Mouse (Mus musculus): Measurements from ENCODE around the gene Dpep2nb.
"Not testable (repeated sequence)": the region's sequence is repeated elsewhere in the genome, so short reads cannot be mapped to it uniquely, and the experiment has no call there.

The Dpep2nb gene

GRCm38 (mm10) chr8:106005875-106006274, at the start of gene Dpep2nb:
Gene Dpep2nb, minus strand, starts transcription at chr8:106005975.
- no peak for DNase-seq (ENCODE audit: low spot score)

DNA sequence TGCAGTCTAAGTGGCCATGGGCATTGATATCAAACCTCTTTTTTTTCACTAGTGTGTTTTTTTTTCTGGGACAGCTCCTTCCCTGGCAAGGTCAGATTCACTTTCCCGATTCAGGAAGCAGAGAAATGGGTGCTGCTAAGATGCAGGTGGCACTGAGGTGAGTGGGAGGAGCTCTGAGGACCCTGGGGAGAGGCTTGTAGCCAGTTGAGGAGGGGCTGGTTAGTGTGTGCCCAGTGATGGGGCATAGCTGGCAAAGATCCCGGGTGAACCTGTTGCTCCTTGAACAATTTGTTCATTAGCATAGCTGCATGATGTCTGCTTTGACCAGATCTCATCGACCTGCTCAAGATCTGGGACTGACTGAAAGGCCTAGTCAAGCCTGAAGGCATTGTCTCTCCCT, 49.3 kb upstream of the Dpep2nb start:
- DNase-seq (ENCODE audit: low spot score) = no peak

- DNase-seq (ENCODE audit: low spot score) = no peak
Measured at GRCm38 (mm10) chr8:106054190-106054811, 48.5 kb upstream of the Dpep2nb start.

GRCm38 (mm10) chr8:106052510-106053089, 46.8 kb upstream of the Dpep2nb start:
- DNase-seq (ENCODE audit: low spot score) = no peak

DNA sequence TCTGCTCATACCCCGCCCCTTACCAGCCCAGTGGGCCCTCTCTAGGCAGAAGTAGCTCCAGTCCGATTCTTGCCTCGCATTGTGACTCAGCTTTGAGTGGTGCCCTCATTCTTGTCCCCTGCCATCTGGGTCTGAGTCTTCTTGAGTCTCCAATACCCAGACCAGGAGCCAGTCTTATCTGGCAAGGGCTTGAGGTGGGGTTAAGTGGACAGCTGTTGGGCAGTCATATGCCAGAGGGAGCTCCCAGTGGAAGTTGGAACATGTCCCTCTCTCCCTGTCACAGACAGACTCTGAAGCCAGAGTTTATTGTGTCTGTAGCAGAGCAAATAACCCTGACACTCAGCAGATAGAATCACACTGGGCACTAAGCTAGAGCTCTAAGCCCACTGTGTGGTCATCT, 45.3 kb upstream of the Dpep2nb start:
- no peak for DNase-seq (ENCODE audit: low spot score)

DNA sequence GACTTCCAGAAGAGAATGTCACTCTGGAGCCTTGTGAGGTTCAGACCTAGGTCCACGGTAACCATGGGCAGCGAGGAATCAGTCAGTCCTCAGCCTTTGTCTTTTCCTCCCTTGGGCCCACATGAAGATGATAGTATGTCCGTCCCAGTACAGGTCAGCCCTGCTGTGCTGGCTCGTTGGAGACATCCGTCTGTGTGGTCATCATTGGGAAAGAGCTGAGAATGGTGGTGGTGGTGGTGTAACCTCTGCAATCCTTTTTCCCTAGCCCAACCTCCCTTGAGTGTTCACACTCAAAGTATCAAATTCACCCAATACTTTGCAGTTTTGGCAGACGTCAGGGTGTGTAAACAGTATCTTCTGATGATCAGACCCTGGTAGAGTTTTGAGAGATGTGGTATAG, 44.1 kb upstream of the Dpep2nb start:
- DNase-seq (ENCODE audit: low spot score) = no peak

GRCm38 (mm10) chr8:106047854-106048630, 42.3 kb upstream of the Dpep2nb start:
- DNase-seq (ENCODE audit: low spot score) = no peak

DNA sequence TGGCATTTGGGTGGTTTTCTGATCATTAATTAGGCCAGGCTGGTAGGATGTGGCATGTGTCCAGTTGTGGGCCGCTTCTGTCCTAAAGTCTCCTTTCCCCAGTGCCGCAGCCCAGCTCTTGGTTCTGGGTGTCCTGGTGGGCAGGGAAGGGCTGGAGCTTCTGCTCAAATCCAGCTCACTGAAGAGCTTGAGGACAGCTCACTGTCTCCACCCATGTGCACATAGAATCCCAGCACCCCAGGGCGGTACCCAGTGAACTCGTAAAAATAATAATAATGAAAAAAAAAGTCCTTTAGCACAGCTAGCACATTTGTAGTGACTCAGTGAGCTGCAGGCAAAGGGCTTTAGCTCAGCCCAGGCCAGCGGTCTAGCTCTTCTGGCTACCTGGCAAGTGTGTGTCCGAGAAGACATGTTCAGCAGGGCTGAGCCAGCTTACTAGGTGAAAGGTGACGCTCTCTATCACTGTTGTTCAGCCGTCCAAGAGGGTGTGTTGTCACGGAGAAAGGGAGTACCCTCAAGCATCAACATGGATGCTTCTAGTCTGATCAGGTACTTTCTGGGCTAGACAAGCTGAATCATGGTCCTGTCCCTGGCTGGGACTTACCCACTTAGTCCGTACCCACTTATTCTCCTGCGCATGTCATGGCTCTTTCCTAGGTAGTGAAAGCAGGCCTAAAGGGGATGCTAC, 41.2 kb upstream of the Dpep2nb start:
- DNase-seq (ENCODE audit: low spot score) = no peak

DNA sequence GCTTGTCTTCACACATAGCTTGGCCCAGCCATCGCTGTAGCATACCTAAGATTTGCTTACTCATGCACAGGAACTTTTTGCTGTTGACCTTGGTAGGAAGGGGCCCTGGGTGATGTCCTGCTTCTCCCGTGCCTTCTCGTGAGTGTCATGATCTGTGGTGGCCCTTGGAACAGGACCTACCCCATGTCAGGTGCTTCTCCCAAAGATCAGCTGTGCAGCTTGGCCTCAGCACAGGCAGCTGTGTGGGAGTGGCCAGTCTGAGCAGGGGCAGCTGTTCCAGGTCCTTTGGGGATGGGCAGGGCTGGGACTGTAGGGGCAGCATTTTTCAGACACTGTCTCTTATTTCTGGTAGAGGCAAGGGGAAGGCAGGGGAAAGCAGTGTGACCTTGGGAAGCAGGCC, 38.4 kb upstream of the Dpep2nb start:
- DNase-seq (ENCODE audit: low spot score) = no peak

DNA sequence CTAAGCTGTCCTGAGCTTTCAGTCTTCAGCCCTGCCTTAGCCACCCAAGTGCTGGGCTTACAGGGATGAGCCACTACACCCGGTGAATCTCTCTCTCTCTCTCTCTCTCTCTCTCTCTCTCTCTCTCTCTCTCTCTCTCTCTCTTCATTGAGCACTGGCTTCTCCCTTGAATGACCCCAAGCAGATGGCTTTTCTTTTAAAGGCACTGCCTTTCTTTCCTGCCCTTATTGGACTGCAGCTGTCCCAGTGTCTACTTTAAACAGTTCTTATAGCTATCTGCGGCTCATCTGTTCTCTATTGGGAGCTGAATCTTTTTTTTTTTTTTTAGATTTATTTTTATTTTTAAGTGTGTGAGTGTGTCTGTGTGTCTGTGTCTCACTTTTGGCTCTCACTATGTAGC, 37.3 kb upstream of the Dpep2nb start:
- DNase-seq (ENCODE audit: low spot score) = no peak

- no peak for DNase-seq (ENCODE audit: low spot score)
Measured at GRCm38 (mm10) chr8:106040218-106040617, 34.4 kb upstream of the Dpep2nb start.

DNA sequence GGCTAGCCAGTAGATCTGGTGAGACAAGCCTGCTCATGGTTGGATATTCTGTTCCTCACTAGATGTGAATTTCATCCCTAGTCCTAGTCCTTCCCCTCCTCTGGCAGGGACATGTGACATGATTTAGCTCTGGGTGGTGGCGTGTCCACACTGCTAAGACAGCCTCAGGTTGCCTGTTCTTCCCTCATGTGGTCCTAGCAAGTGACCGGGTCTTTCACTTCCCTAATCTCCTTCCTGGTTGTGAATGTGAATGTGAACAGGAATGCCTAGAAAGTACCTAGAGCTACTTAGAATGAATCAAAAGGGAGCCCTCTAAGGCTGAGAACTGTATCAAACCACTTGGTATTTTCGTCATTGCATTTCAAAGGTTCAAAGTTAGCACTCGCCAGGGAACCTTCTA, 33.8 kb upstream of the Dpep2nb start:
- DNase-seq (ENCODE audit: low spot score) = no peak

- DNase-seq (ENCODE audit: low spot score) = no peak
Measured at GRCm38 (mm10) chr8:106038721-106039120, 32.9 kb upstream of the Dpep2nb start.

DNA sequence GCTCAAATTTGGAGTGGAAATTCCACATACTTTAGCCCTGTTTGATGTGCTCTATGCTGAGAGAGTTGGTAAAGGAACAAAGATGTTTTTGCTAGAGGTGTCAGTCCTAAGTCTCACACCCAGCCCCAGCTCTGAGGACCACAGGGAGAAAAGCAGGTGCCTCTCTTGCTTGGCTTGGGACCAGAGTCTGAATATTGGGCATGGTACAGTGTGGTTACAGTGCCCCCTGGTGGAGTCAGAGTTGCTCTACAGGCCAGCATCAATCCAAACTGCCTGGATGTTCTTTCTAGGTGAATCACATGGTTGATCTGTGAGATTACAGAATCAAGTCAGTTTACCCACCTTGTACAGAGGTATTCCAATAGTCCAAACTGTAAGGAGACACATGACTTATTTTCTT, 16.7 kb upstream of the Dpep2nb start:
- DNase-seq (ENCODE audit: low spot score) = peak; percentile 89

DNA sequence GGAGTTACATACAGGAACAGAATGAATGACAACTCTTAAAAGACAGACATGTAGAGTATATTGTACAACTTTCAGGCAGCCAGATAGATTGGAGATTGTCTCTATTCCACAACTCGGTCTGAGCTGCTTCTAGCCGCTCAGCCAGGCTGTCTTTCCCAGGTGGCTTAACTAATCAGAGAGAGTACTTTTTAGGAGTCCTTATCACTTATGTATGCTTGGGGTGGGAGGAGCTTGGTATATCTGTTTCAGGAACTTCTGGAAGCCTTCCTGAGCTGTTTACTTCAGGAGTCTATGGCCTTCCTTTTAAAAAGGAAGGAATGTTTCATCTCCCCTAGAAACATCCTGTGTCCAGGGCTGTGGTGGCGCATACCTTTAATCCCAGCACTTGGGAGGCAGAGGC, 12.3 kb upstream of the Dpep2nb start:
- DNase-seq (ENCODE audit: low spot score) = no peak

- DNase-seq (ENCODE audit: low spot score) = no peak
Measured at GRCm38 (mm10) chr8:106017130-106017529, 11.4 kb upstream of the Dpep2nb start.

- no peak for DNase-seq (ENCODE audit: low spot score)
Measured at GRCm38 (mm10) chr8:106016284-106016683, 10.5 kb upstream of the Dpep2nb start.

DNA sequence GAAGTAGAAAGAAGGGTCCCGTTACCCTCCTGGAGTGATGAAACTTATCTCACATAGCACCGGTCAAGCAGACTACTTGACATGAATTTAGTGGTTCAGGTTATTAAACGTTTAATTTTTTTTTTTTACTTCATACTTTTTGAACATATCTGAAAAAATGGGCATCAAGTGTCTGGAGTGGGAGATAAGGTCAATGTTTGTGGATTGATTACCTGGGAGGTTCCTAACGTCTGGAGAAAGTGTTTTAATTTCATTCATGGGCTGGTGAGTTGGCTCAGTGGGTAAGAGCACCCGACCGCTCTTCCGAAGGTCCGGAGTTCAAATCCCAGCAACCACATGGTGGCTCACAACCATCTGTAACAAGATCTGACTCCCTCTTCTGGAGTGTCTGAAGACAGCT, 6.4 kb upstream of the Dpep2nb start:
- DNase-seq (ENCODE audit: low spot score) = not testable (repeated sequence)

DNA sequence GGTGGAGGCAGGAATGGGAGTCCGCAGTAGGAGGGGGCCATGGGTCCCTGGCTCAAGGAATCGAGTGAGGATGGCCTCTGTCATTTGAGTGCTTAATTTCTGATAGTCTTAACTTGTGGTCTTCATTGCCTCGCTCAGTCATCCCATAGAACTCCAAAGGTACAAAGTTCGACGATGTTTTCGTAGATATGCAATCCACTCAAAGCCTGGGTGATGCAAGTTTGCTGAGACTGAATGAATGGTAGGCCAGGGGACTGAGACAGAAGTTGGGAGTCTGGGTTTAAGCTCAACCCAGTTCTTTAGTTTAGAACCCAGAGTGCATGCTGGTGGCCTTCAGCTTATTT, 5.8 kb upstream of the Dpep2nb start, which contains the start of gene Ddx28:
Ddx28 (minus strand) TSS at position 240 of the 344 bp plus-strand sequence.
- DNase-seq (ENCODE audit: low spot score) = no peak

- peak; percentile 89 for DNase-seq (ENCODE audit: low spot score)
Measured at GRCm38 (mm10) chr8:106010748-106011642, 5.2 kb upstream of the Dpep2nb start.

DNA sequence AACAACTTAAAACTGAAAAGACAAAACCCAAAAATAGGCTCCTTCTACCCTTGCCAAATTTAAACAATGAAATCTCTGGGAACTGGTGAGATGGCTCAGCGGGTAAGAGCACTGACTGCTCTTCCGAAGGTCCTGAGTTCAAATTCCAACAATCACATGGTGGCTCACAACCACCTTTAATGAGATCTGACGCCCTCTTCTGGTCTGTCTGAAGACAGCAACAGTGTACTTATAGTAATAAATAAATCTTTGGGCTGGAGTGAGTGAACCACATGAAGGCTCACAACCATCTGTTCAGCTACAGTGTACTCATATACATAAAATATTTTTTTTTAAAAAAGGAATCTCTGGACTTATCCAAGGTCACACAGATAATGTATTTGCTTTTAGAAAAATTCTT, 2.1 kb upstream of the Dpep2nb start:
- not testable (repeated sequence) for DNase-seq (ENCODE audit: low spot score)

GRCm38 (mm10) chr8:106007135-106007534, 1.4 kb upstream of the Dpep2nb start:
- DNase-seq (ENCODE audit: low spot score) = peak; percentile 40
